Mouse (Mus musculus): Measurements from ENCODE around the gene Nfkbil1. TPM values are rescaled to one million over a fixed set of nuclear protein-coding genes. Genes with fewer than 3 reads are reported as not detected.

Nfkbil1 gene
- total and polyA plus RNA-seq, 3 experiments, result 15.2 to 25.9 (median 22.0) TPM

GRCm38 (mm10) chr17:35180093-35180492 lies 55.5 kb downstream of the Nfkbil1 start:
- TF ChIP-seq KAT2A (IDR thresholded peaks at IDR 0.05; ENCODE audit: insufficient replicate concordance, low read length) (no peak), NRF1 (IDR thresholded peaks at IDR 0.05; ENCODE audit: low read depth, low read length) (no peak), UBTF (IDR thresholded peaks at IDR 0.05; ENCODE audit: low read depth, low read length) (no peak), NELFE (IDR thresholded peaks at IDR 0.05; ENCODE audit: low read depth, low read length) (no peak), ELF1 (IDR thresholded peaks at IDR 0.05; ENCODE audit: low read depth, low read length) (no peak), ZNF384 (IDR thresholded peaks at IDR 0.05; ENCODE audit: low read depth, low read length) (no peak), CHD2 (IDR thresholded peaks at IDR 0.05; ENCODE audit: low read length) (no peak), SIN3A (IDR thresholded peaks at IDR 0.05; ENCODE audit: low read length) (no peak), ZMIZ1 (IDR thresholded peaks at IDR 0.05; ENCODE audit: low read depth, low read length) (no peak), JUN (IDR thresholded peaks at IDR 0.05; ENCODE audit: insufficient read depth, low read depth, low read length) (no peak), POLR2A (IDR thresholded peaks at IDR 0.05; ENCODE audit: low read depth, low read length) (no peak), USF1 (IDR thresholded peaks at IDR 0.05; ENCODE audit: low read depth, low read length) (no peak), ETS1 (conservative IDR thresholded peaks at IDR 0.05; ENCODE audit: low read depth, low read length) (no peak), RAD21 (IDR thresholded peaks at IDR 0.05; ENCODE audit: low read depth, low read length) (no peak), JUND (conservative IDR thresholded peaks at IDR 0.05; ENCODE audit: low read depth, low read length) (no peak)
- dilution Hi-C loops (cut with MboI; ENCODE audit: extremely low pct_ligation_motif_present, extremely low pct_unique_long_range_greater_than_20kb, low sequenced_read_pairs), result no loop called here
- Histone ChIP-seq H3K36me3 (replicated peaks in 1 of 2; ENCODE audit: control insufficient read depth in 1 of 2, insufficient read depth in 1 of 2, low read length in 1 of 2) (peaks cover 0 to 11% of the 10 kb centered on the region in 2 experiments), H3K4me3 (replicated peaks in 1 of 3; ENCODE audit: low read depth in 2 of 3, low read length in 2 of 3, poor library complexity in 1 of 3) (no peak overlapping the region), H3K27ac (ENCODE audit: insufficient read depth, low read depth) (no peak overlapping the region), H3K27me3 (replicated peaks) (no peaks in the 10 kb centered on the region), H3K9ac (ENCODE audit: insufficient read depth, low read depth) (no peak overlapping the region), H3K4me2 (ENCODE audit: insufficient read depth, low read depth, poor library complexity, severe bottlenecking) (no peak overlapping the region), H3K79me2 (replicated peaks; ENCODE audit: control insufficient read depth, extremely low read depth, insufficient read depth, poor library complexity, severe bottlenecking) (no peaks in the 10 kb centered on the region), H3K9me3 (replicated peaks; ENCODE audit: low read length) (no peaks in the 10 kb centered on the region), H3K4me1 (ENCODE audit: control insufficient read depth in 1 of 2, insufficient read depth in 2 of 2) (peaks cover 11 to 43% of the 10 kb centered on the region in 2 experiments)
- in situ Hi-C loops (cut with MboI; ENCODE audit: low pct_ligation_motif_present, low pct_unique_long_range_greater_than_20kb, low sequenced_read_pairs), result no loop called here
- no peak for DNase-seq (ENCODE audit: extremely low read depth)

GRCm38 (mm10) chr17:35178528-35178927 lies 57.1 kb downstream of the Nfkbil1 start:
- Histone ChIP-seq H3K27ac (ENCODE audit: insufficient read depth, low read depth) (no peak overlapping the region), H3K36me3 (replicated peaks in 1 of 2; ENCODE audit: control insufficient read depth in 1 of 2, insufficient read depth in 1 of 2, low read length in 1 of 2) (no peaks in the 10 kb centered on the region), H3K9ac (ENCODE audit: insufficient read depth, low read depth) (no peak overlapping the region), H3K4me1 (ENCODE audit: control insufficient read depth in 1 of 2, insufficient read depth in 2 of 2) (peaks cover 12 to 39% of the 10 kb centered on the region in 2 experiments), H3K4me2 (ENCODE audit: insufficient read depth, low read depth, poor library complexity, severe bottlenecking) (no peak overlapping the region), H3K79me2 (replicated peaks; ENCODE audit: control insufficient read depth, extremely low read depth, insufficient read depth, poor library complexity, severe bottlenecking) (no peaks in the 10 kb centered on the region), H3K4me3 (replicated peaks in 1 of 3; ENCODE audit: low read depth in 2 of 3, low read length in 2 of 3, poor library complexity in 1 of 3) (no peak overlapping the region), H3K9me3 (replicated peaks; ENCODE audit: low read length) (no peaks in the 10 kb centered on the region), H3K27me3 (replicated peaks) (no peaks in the 10 kb centered on the region)
- peak; percentile 68 for DNase-seq (ENCODE audit: extremely low read depth)
- dilution Hi-C loops (cut with MboI; ENCODE audit: extremely low pct_ligation_motif_present, extremely low pct_unique_long_range_greater_than_20kb, low sequenced_read_pairs), result no loop called here
- in situ Hi-C loops (cut with MboI; ENCODE audit: low pct_ligation_motif_present, low pct_unique_long_range_greater_than_20kb, low sequenced_read_pairs), result no loop called here
- TF ChIP-seq MEF2A (IDR thresholded peaks at IDR 0.05; ENCODE audit: borderline replicate concordance, low read depth, low read length) (peak; percentile 68; the same call in 1 of the 2 replicates), MAX (IDR thresholded peaks at IDR 0.05; ENCODE audit: low read length) (no peak), E2F4 (IDR thresholded peaks at IDR 0.05; ENCODE audit: insufficient replicate concordance, low read depth, low read length) (no peak), BHLHE40 (IDR thresholded peaks at IDR 0.05; ENCODE audit: low read depth, low read length) (no peak; the same call in 1 of the 2 replicates), ZNF384 (IDR thresholded peaks at IDR 0.05; ENCODE audit: low read depth, low read length) (0 out of 2 replicates have a peak, but pooled peaks have one; percentile 19), JUN (IDR thresholded peaks at IDR 0.05; ENCODE audit: insufficient read depth, low read depth, low read length) (no peak), ZC3H11A (IDR thresholded peaks at IDR 0.05; ENCODE audit: low read depth, low read length) (peak; percentile 99), IRF4 (IDR thresholded peaks at IDR 0.05; ENCODE audit: low read depth, low read length) (peak; percentile 17; the same call in 1 of the 2 replicates), USF1 (IDR thresholded peaks at IDR 0.05; ENCODE audit: low read depth, low read length) (no peak), ZMIZ1 (IDR thresholded peaks at IDR 0.05; ENCODE audit: low read depth, low read length) (no peak), SIN3A (IDR thresholded peaks at IDR 0.05; ENCODE audit: low read length) (peak; percentile 55; the same call in 1 of the 2 replicates), JUND (conservative IDR thresholded peaks at IDR 0.05; ENCODE audit: low read depth, low read length) (no peak), TBP (conservative IDR thresholded peaks at IDR 0.05; ENCODE audit: low read depth, low read length) (no peak), USF2 (conservative IDR thresholded peaks at IDR 0.05; ENCODE audit: low read depth, low read length) (no peak), HCFC1 (IDR thresholded peaks at IDR 0.05; ENCODE audit: low read depth, low read length) (no peak), ELF1 (IDR thresholded peaks at IDR 0.05; ENCODE audit: low read depth, low read length) (no peak), PAX5 (IDR thresholded peaks at IDR 0.05; ENCODE audit: low read length) (no peak), CTCF (conservative IDR thresholded peaks at IDR 0.05 in 1 of 2, IDR thresholded peaks at IDR 0.05 in 1 of 2; ENCODE audit: low read depth in 2 of 2, low read length in 2 of 2) (peak; percentile 83 to 98), SMC3 (IDR thresholded peaks at IDR 0.05; ENCODE audit: low read depth, low read length) (peak; percentile 100), UBTF (IDR thresholded peaks at IDR 0.05; ENCODE audit: low read depth, low read length) (no peak), CHD2 (IDR thresholded peaks at IDR 0.05; ENCODE audit: low read length) (no peak), MYC (IDR thresholded peaks at IDR 0.05; ENCODE audit: low read depth, low read length) (peak; percentile 34; the same call in 1 of the 2 replicates), GABPA (IDR thresholded peaks at IDR 0.05; ENCODE audit: insufficient replicate concordance, low read depth, low read length) (no peak), RCOR1 (conservative IDR thresholded peaks at IDR 0.05; ENCODE audit: low read depth, low read length) (no peak), ZKSCAN1 (IDR thresholded peaks at IDR 0.05; ENCODE audit: borderline replicate concordance, low read depth, low read length) (no peak), ETS1 (conservative IDR thresholded peaks at IDR 0.05; ENCODE audit: low read depth, low read length) (no peak), KAT2A (IDR thresholded peaks at IDR 0.05; ENCODE audit: insufficient replicate concordance, low read length) (no peak)
